Mouse (Mus musculus) lung, embryonic 14.5 days (tissue): ENCODE results near the gene Pcdh8. TPM values are rescaled to one million over a fixed set of nuclear protein-coding genes. Genes with fewer than 3 reads are reported as not detected.

Experiments
- ATAC-seq: fragments of 200-750 bp; cut with Nextera tagmentation; 2 replicates; pipeline ENCODE4 v1.8.0; 2017; ENCODE audit warnings: mild to moderate bottlenecking, moderate TSS enrichment, moderate library complexity; ENCODE audit not compliant: insufficient read depth
- DNase-seq: peaks from one replicate; pipeline ENCODE4 v3.0.0-alpha.2; 2015
- H3K27ac ChIP-seq: fragments of 300-500 bp; sonication (generic); 2 replicates; pipeline ENCODE4 v1.5.1; 2014; ENCODE audit warnings: low read depth, mild to moderate bottlenecking, moderate library complexity
- H3K27me3 ChIP-seq: fragments of 300-500 bp; sonication (generic); 2 replicates; pipeline ENCODE4 v1.6.1; 2014; ENCODE audit warnings: low read length, control low read depth; ENCODE audit not compliant: insufficient read depth
- H3K36me3 ChIP-seq: fragments of 300-500 bp; sonication (generic); 2 replicates; pipeline ENCODE4 v1.6.1; 2014; ENCODE audit warnings: control low read depth; ENCODE audit not compliant: insufficient read depth
- H3K4me1 ChIP-seq: fragments of 300-500 bp; sonication (generic); 2 replicates; pipeline ENCODE4 v1.6.1; 2014; ENCODE audit warnings: antibody characterized with exemption, control low read depth; ENCODE audit not compliant: insufficient read depth
- H3K4me2 ChIP-seq: fragments of 300-500 bp; sonication (generic); 2 replicates; pipeline ENCODE4 v1.6.1; 2014; ENCODE audit warnings: mild to moderate bottlenecking
- H3K4me3 ChIP-seq: fragments of 300-500 bp; sonication (generic); 2 replicates; pipeline ENCODE4 v1.5.1; 2014; ENCODE audit warnings: low read depth, low read length
- H3K9ac ChIP-seq: fragments of 300-500 bp; sonication (generic); 2 replicates; pipeline ENCODE4 v1.6.1; 2014
- H3K9me3 ChIP-seq: fragments of 300-500 bp; sonication (generic); 2 replicates; pipeline ENCODE4 v1.6.1; 2016; ENCODE audit warnings: low read depth, low read length, control low read depth
- CTCF ChIP-seq: IDR thresholded peaks from 2 replicates; pipeline ENCODE4 v1.5.1; 2016; ENCODE audit warnings: antibody characterized with exemption, low read depth
- WGBS: fragments of 180-500 bp; shearing (Covaris S2); extraction: QIAGEN DNeasy Blood & Tissue Kit; methylation state at CpG from one replicate; pipeline ENCODE4 v1.1.7; 2014; 5-methylcytosine and 5-hydroxymethylcytosine counted together
- polyA plus RNA-seq: library from polyadenylated mRNA; unstranded; fragments of >200 nt; fragmentation: Nextera tagmentation; extraction: Ambion mirVana; gene quantifications from 2 replicates; pipeline ENCODE4 v1.2.1, GENCODE M21; 2014

The Pcdh8 gene
- polyA plus RNA-seq, 1 experiment from 2014 or later, result 0.14 TPM

DNA sequence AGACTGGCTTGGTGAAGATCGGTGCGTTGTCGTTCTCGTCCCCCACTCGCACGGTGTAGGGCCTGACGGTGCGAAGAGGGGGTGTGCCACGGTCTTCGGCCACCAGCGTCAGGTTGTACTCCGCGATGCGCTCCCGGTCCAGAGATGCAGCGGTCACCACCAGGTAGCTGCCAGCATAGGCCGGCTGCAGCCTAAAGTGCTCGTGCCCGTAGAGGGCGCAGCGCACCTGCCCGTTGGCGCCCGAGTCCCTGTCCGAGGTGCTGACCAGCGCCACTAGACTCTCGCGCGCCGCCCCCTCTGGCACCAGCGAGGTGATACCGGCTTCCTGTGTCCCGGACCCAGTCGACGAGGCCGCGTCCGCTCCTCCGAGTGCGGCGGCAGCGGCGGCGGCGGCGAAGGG, 1.5 kb downstream of the Pcdh8 start:
- H3K36me3 ChIP-seq, result no peaks in the 10 kb centered on the region
- no peak overlapping the region for H3K27ac ChIP-seq
- peak; percentile 92 for TF ChIP-seq CTCF
- peak overlapping the region; percentile 35 for H3K4me3 ChIP-seq
- peak overlapping the region; percentile 69 for H3K4me2 ChIP-seq
- H3K9ac ChIP-seq, result no peak overlapping the region
- WGBS, result 1% methylated on average over 46 of the region's 46 CpGs
- H3K27me3 ChIP-seq, result peaks cover 76% of the 10 kb centered on the region
- H3K9me3 ChIP-seq, result no peaks in the 10 kb centered on the region
- DNase-seq, result peak; percentile 92
- H3K4me1 ChIP-seq, result peaks cover 5% of the 10 kb centered on the region; the same call in 1 of the 2 replicates
- peak; percentile 65; the same call in 1 of the 2 replicates for ATAC-seq

GRCm38 (mm10) chr14:79768996-79769395, 2.1 kb downstream of the Pcdh8 start:
- Histone ChIP-seq H3K4me3 (peak overlapping the region; percentile 35; the same call in 1 of the 2 replicates), H3K4me1 (peaks cover 5% of the 10 kb centered on the region; the same call in 1 of the 2 replicates), H3K4me2 (peak overlapping the region; percentile 42; the same call in 1 of the 2 replicates), H3K27me3 (peaks cover 70% of the 10 kb centered on the region), H3K27ac (no peak overlapping the region), H3K9me3 (no peaks in the 10 kb centered on the region), H3K9ac (no peak overlapping the region), H3K36me3 (no peaks in the 10 kb centered on the region)
- WGBS, result 5% methylated on average over 30 of the region's 30 CpGs
- peak; percentile 32 for TF ChIP-seq CTCF
- ATAC-seq, result no peak
- DNase-seq, result peak; percentile 27

- DNase-seq, result no peak
- H3K4me1 ChIP-seq, result peaks cover 5% of the 10 kb centered on the region; the same call in 1 of the 2 replicates
These were observed 2.9 kb downstream of the Pcdh8 start for GRCm38 (mm10) chr14:79768076-79768830.

GRCm38 (mm10) chr14:79767601-79768000, 3.5 kb downstream of the Pcdh8 start:
- H3K4me3 ChIP-seq, result no peak overlapping the region
- no peaks in the 10 kb centered on the region for H3K36me3 ChIP-seq
- peaks cover 5% of the 10 kb centered on the region; the same call in 1 of the 2 replicates for H3K4me1 ChIP-seq
- no peak overlapping the region for H3K9ac ChIP-seq
- ATAC-seq (no peak), DNase-seq (no peak)
- H3K4me2 ChIP-seq, result no peak overlapping the region
- peaks cover 56% of the 10 kb centered on the region for H3K27me3 ChIP-seq
- no peak overlapping the region for H3K27ac ChIP-seq
- no peak for TF ChIP-seq CTCF
- 18% methylated on average over 11 of the region's 11 CpGs for WGBS
- H3K9me3 ChIP-seq, result no peaks in the 10 kb centered on the region

More at GRCm38 (mm10) chr14:79768076-79768830, 2.9 kb downstream of the Pcdh8 start:
- Histone ChIP-seq H3K9ac (no peak overlapping the region), H3K4me3 (peak overlapping the region; percentile 19), H3K4me2 (peak overlapping the region; percentile 42), H3K27me3 (peaks cover 62% of the 10 kb centered on the region), H3K9me3 (no peaks in the 10 kb centered on the region), H3K36me3 (no peaks in the 10 kb centered on the region), H3K27ac (no peak overlapping the region)
- ATAC-seq, result no peak
- TF ChIP-seq CTCF, result no peak
- WGBS, result 1% methylated on average over 49 of the region's 59 CpGs

DNA sequence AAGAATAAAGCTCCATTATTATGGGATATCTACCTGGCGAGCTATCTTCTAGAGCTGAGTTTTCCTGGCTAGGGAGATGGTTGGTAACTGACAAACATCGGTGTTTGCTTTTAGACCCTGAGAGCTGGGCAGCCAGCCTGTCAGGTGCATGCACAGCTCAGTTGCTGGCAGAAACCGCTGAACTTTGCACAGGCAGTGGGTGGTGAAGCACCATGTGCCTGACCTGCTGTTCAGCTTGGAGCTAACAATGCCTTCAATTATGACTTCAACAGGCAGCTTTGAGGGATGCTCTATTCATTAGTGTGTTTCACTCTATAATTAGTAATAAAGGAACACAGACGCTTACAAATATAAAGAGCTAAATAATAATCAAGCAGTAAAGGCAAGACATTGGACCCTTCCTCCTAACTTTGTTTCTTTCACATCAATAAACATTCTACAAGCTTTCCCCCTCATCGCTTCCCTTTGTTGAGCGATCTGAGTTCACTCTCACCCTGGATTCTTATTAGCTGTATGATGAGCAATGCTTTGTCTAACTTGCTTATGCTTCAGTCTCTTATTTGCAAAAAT, 5.8 kb downstream of the Pcdh8 start:
- no peak for ATAC-seq
- Histone ChIP-seq H3K4me1 (peaks cover 5% of the 10 kb centered on the region; the same call in 1 of the 2 replicates), H3K27me3 (peaks cover 35% of the 10 kb centered on the region), H3K36me3 (no peaks in the 10 kb centered on the region), H3K27ac (no peak overlapping the region), H3K4me2 (no peak overlapping the region), H3K9me3 (no peaks in the 10 kb centered on the region), H3K9ac (no peak overlapping the region), H3K4me3 (no peak overlapping the region)
- no peak for TF ChIP-seq CTCF
- 74% methylated on average over 6 of the region's 6 CpGs for WGBS
- no peak for DNase-seq

GRCm38 (mm10) chr14:79754601-79755222, 16.4 kb downstream of the Pcdh8 start:
- Histone ChIP-seq H3K27ac (no peak overlapping the region), H3K4me3 (no peak overlapping the region), H3K36me3 (no peaks in the 10 kb centered on the region), H3K27me3 (no peaks in the 10 kb centered on the region), H3K9me3 (no peaks in the 10 kb centered on the region), H3K4me1 (no peaks in the 10 kb centered on the region), H3K4me2 (no peak overlapping the region), H3K9ac (no peak overlapping the region)
- 56% methylated on average over 13 of the region's 13 CpGs for WGBS
- no peak for TF ChIP-seq CTCF
- DNase-seq (no peak), ATAC-seq (no peak)

DNA sequence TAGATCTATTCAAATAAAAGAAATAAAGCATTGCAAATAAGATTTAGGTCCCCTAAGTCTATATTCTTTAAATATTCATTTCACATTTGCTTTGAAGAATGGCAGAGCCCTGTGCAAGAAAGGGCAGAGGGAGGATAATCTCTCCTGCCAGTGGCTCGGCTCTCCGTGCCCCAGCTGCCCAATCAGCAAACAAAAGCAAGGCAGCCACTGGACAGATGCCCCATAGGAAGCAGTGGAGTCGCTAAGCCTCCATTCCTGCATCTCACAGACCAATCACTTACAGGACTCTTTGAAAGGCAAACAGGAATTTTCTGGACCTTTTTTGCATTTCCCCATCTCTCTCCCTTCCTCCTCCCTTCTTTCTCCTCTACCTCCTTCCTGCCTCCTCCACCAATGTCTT, 17.0 kb downstream of the Pcdh8 start:
- no peaks in the 10 kb centered on the region for H3K27me3 ChIP-seq
- 31% methylated on average over 3 of the region's 3 CpGs for WGBS
- H3K9me3 ChIP-seq, result no peaks in the 10 kb centered on the region
- H3K4me1 ChIP-seq, result no peaks in the 10 kb centered on the region
- H3K4me3 ChIP-seq, result no peak overlapping the region
- DNase-seq (no peak), ATAC-seq (no peak)
- no peak overlapping the region for H3K4me2 ChIP-seq
- H3K27ac ChIP-seq, result no peak overlapping the region
- H3K36me3 ChIP-seq, result no peaks in the 10 kb centered on the region
- TF ChIP-seq CTCF, result no peak
- no peak overlapping the region for H3K9ac ChIP-seq
